Mouse (Mus musculus) NIH3T3 (cell line): ENCODE measurements at regions not wholly inside any gene's neighbourhood (a gene's known extent, or its start where the extent isn't known, plus 50 kb on each side); places are given as distances from the start of the nearest gene placed in this dataset.

Source experiments
- DNase-seq: peaks from one replicate; pipeline ENCODE4 v3.0.0-alpha.2; 2012; ENCODE audit warnings: low read depth

DNA sequence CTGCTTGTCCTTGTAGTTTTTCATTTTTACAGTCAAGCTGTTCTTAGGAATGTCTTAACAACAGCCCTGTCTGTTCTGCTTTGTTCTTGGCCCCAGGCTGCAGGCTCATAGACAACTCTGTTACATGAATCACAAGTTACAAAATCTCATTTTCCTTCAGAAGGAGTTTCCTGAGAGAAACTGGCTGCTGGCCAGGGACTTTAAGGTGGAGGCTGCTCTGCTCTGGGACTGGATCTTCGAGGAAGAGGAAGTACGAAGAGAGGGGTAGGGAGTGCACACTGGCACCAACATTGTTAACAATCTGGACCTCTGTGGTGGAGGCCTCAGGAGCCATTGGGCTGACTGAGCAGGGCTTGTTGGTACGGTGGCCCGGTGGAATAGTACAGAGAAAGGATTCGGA lies 91.7 kb upstream of the Zfy2 start:
- DNase-seq = peak; percentile 60
